Mouse (Mus musculus) cerebellum, adult 11-12 months (tissue): Measurements from ENCODE around the gene Snn.

ENCODE experiments used
- DNase-seq: peaks from one replicate; pipeline ENCODE4 v3.0.0; 2022

Snn gene

GRCm38 (mm10) chr16:11050226-11050625 lies 10.5 kb upstream of the Snn start:
- no peak for DNase-seq

- no peak for DNase-seq
Observed at GRCm38 (mm10) chr16:11051134-11051533, 9.6 kb upstream of the Snn start.

GRCm38 (mm10) chr16:11054409-11054808 lies 6.3 kb upstream of the Snn start:
- DNase-seq: no peak

- no peak for DNase-seq
Observed at GRCm38 (mm10) chr16:11054871-11055270, 5.9 kb upstream of the Snn start.

GRCm38 (mm10) chr16:11055916-11056315 lies 4.8 kb upstream of the Snn start:
- no peak for DNase-seq

GRCm38 (mm10) chr16:11062794-11063721 lies 2.3 kb downstream of the Snn start:
- DNase-seq: peak; percentile 49

- peak; percentile 28 for DNase-seq
Observed at GRCm38 (mm10) chr16:11064341-11064740, 3.6 kb downstream of the Snn start.

DNA sequence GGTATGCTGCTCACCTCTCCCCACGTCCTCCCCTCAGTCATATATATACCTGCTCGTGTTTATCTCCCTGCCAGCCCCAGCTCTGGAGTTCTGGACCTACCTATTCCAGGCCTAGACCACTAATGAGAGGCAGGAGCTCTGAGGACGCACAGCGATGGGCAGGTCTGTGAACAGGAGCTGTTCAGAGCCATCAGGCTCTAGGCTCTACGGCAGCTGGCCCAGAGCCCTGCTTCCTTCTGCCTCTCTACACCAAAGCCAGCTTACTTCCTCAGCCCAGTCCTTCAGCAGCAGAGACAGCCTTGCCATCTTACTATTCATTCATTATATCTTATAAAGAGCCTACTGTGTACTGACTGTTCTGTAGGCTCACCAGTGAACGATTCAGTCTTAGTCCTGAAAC lies 4.0 kb downstream of the Snn start:
- DNase-seq: peak; percentile 32

GRCm38 (mm10) chr16:11065431-11065830 lies 4.7 kb downstream of the Snn start:
- peak; percentile 37 for DNase-seq

- DNase-seq: peak; percentile 97
Observed at GRCm38 (mm10) chr16:11066029-11066832, 5.5 kb downstream of the Snn start, which contains the start of gene Litaf. TSS of gene Litaf (minus strand) at chr16:11066157.

DNA sequence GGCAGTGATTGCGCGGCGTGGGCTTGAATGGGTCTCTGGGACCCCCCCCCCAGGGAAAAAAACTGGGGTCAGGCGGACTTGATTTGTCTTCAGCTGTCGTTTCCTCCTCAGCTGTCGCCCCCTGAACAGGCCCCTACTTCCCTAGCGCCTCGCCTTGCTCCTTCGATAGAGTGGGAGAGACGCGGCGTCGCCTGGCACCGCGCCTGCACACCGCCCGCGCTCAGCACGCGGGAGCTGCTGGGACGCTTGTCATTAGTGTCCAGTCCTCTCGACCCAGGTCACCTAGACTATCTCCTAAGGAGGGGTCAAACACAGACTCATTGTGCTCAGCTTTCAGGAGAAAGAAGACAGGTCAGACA lies 6.1 kb downstream of the Snn start:
- peak; percentile 81 for DNase-seq

- DNase-seq: no peak
Observed at GRCm38 (mm10) chr16:11068666-11069065, 7.9 kb downstream of the Snn start.

GRCm38 (mm10) chr16:11069271-11069670 lies 8.5 kb downstream of the Snn start:
- no peak for DNase-seq

GRCm38 (mm10) chr16:11069710-11070420 lies 9.1 kb downstream of the Snn start:
- peak; percentile 32 for DNase-seq

- peak; percentile 92 for DNase-seq
Observed at GRCm38 (mm10) chr16:11071176-11071575, 10.4 kb downstream of the Snn start.

- no peak for DNase-seq
Observed at GRCm38 (mm10) chr16:11071887-11072286, 11.1 kb downstream of the Snn start.

DNA sequence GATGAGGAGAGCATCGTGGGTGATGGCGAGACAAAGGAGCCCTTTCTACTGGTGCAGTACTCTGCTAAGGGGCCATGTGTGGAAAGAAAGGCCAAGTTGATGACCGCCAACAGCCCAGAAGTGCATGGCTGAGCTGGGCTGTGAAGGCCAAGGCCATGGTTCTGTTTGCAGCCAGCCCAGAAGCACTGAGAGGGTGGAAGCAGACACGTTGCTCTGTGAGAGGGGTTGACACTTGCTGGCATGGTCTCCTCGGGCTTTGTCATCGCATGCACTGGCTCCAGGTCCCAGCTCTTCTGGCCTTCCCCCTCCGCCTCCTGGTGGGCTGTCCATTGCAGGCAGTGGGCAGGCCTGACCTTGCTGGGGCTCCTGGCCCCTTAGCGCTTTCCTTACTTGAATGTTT lies 11.7 kb downstream of the Snn start:
- peak; percentile 46 for DNase-seq

DNA sequence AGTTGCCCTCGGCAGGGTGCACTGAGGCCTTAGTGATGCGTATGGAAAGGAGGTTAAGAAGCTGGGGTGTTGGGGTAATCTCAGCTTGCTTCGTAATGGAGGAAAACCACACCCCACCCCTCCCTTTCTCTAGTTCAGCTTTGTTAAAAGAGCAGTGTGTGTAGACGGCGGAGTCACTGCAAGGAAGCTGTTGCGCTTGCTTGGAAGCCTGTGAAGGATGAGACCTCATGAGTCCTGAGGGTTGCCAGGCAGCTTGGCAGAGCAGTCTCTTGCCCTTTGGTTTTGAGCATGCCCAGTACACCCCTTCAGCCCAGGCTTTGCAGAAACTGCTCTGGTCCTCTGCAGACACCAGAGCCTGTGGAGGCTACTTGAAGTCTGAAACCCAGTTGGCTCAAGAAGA lies 12.3 kb downstream of the Snn start:
- peak; percentile 62 for DNase-seq

GRCm38 (mm10) chr16:11077601-11078201 lies 17.0 kb downstream of the Snn start:
- no peak for DNase-seq

DNA sequence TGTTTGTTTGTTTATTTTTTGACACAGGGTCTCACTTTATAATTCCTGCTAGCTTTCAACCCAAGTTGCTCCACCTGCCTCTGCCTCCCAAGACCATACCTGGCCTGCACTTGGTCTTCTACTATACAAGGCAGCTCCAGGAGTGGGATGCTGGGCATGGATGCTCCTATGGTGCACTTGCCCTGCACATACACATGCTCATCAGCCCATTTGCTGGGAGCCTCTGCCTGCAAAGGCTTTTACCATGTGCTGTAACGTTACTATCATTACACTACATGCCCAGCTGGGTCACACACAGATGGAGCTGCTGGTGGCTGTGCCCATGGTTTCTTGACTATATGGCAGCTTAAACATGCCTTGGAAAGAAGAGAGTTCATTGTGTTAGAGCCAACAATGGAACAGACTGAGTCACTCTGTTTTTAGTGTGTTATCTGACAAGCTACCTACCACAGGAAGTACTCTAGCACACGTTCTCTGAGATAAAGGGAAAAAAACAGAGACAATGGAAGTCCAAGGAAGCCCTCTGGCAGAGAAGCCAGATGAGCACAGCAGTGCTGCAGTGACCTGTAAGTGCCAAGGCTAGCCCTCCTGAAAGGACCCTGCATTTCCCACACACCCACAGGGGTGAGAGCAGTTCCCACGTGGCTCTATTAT lies 17.6 kb downstream of the Snn start:
- DNase-seq: no peak

DNA sequence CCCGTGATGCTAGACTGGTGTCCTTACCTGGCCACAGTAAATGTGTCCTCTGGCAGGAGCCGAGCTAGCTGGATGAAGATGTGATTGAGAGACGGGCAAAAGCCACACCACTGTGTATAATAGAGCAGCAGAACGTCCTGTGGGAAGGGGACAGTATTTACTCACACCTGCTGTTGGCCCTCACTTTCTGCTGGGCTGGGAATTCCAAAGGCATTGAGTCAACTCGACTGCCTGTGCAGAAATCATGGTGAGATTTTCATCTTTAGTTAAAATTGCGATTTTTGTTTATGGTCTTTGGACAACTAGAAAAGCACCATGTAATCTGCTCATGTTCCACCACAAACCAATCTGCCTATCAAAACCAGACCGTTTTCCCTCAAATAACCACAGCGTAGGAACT lies 23.4 kb downstream of the Snn start:
- no peak for DNase-seq

DNA sequence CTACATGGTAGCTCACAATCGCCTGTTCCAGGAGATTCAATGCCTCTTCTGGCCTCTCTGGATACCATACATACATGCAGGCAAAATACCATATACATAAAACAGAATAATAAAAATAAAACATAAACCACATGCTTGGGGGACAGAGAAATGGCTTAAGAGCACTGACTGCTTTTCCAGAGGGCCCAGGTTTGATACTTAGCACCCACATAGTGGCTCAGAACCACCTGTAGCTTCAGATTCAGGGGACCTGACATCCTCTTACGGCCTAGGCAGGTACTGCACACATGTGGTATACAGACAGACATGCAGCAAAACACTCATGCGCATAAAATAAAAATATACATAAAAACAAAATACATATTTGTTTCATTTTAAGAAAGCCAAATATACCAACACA lies 25.6 kb downstream of the Snn start:
- DNase-seq: no peak
